ENCODE assay signal across 8 mouse cellular contexts in genomic region chr11:97699626-97700002, GRCm38 (mm10). TPM values are rescaled to one million over a fixed set of nuclear protein-coding genes. Genes with fewer than 3 reads are reported as not detected.
DNase-seq lines count a peak whose midpoint lies in the region; ATAC-seq and TF ChIP-seq lines count a peak whose summit lies in the region.

No protein-coding gene starts in this region.

- DNase-seq in brain, embryonic 14.5 days (ENCODE audit: low read depth): peak; percentile 99
- DNase-seq in forebrain, embryonic 14.5 days (ENCODE audit: low spot score): peak; percentile 98
- peak; percentile 90 to 91 for DNase-seq in heart, postnatal 10 days
- DNase-seq in layer of hippocampus, adult 18-20 months (ENCODE audit: low spot score in 2 of 2): peak; percentile 67 to 83
- DNase-seq in lung, adult 2 months: peak; percentile 85
- peak; percentile 83 for DNase-seq in ovary, postnatal 36 days (ENCODE audit: low spot score)

- peak overlapping the region; percentile 97 for H3K9ac ChIP-seq in ES-Bruce4 (ENCODE audit: low read depth, poor library complexity, severe bottlenecking)
- peak overlapping the region; percentile 97 for H3K9ac ChIP-seq in forebrain, embryonic 14.5 days (ENCODE audit: low read length)

- no peak for TF ChIP-seq CTCF in ES-Bruce4 (IDR thresholded peaks at IDR 0.05; ENCODE audit: low read depth, low read length)
- TF ChIP-seq CTCF in brain, embryonic 14.5 days (IDR thresholded peaks at IDR 0.05; ENCODE audit: borderline replicate concordance, extremely low read depth, insufficient read depth, insufficient read length): no peak
- TF ChIP-seq CTCF in lung, adult 2 months (IDR thresholded peaks at IDR 0.05; ENCODE audit: insufficient read depth, low read length): no peak

- peaks cover 6% of the 10 kb centered on the region for H3K4me1 ChIP-seq in ES-Bruce4 (ENCODE audit: control insufficient read depth, insufficient read depth, low read length)
- H3K4me1 ChIP-seq in forebrain, embryonic 14.5 days (ENCODE audit: control insufficient read depth, insufficient read depth, low read length): peaks cover 52% of the 10 kb centered on the region
- peaks cover 14% of the 10 kb centered on the region for H3K4me1 ChIP-seq in lung, adult 2 months (ENCODE audit: control insufficient read depth, insufficient read depth, low read length)

- H3K4me2 ChIP-seq in forebrain, embryonic 14.5 days (ENCODE audit: low read length): peak overlapping the region; percentile 85

- H3K36me3 ChIP-seq in ES-Bruce4 (ENCODE audit: control insufficient read depth, insufficient read depth, low read length, poor library complexity, severe bottlenecking): no peaks in the 10 kb centered on the region
- H3K36me3 ChIP-seq in forebrain, embryonic 14.5 days (ENCODE audit: control insufficient read depth, insufficient read depth, low read length): no peaks in the 10 kb centered on the region

- H3K27ac ChIP-seq in ES-Bruce4 (ENCODE audit: insufficient read depth, low read length): peak overlapping the region; percentile 89
- H3K27ac ChIP-seq in forebrain, embryonic 14.5 days (ENCODE audit: low read depth, low read length): peak overlapping the region; percentile 99

- no peaks in the 10 kb centered on the region for H3K9me3 ChIP-seq in ES-Bruce4 (replicated peaks; ENCODE audit: control insufficient read depth, insufficient read depth, low read length, poor library complexity, severe bottlenecking)
- no peaks in the 10 kb centered on the region for H3K9me3 ChIP-seq in forebrain, embryonic 14.5 days (replicated peaks; ENCODE audit: control insufficient read depth, low read length)

- 2% methylated on average over 5 of the region's 9 CpGs for WGBS in forebrain, embryonic 14.5 days
- 0% methylated on average over 6 of the region's 9 CpGs for WGBS in lung, adult 2 months

- ATAC-seq in forebrain, embryonic 14.5 days: peak; percentile 40
- no peak for ATAC-seq in activated CD4-positive, CD25-positive, alpha-beta regulatory T cell, adult 4 months

- TF ChIP-seq EP300 in ES-Bruce4 (IDR thresholded peaks at IDR 0.05; ENCODE audit: insufficient read depth, low read depth, low read length): peak; percentile 42; the same call in 1 of the 2 replicates

- intact Hi-C loops in heart, postnatal 10 days (cut with DNase I): loop anchor here (5.0 kb wide), 2 partner anchors 37 to 183 kb away; partner anchors contain the start of genes Fbxo47 and Mllt6

- TF ChIP-seq POLR2A in ES-Bruce4 (IDR thresholded peaks at IDR 0.05; ENCODE audit: insufficient read depth, low read length): peak; percentile 97
- peak; percentile 65; the same call in 1 of the 2 replicates for TF ChIP-seq POLR2A in brain, embryonic 14.5 days (IDR thresholded peaks at IDR 0.05; ENCODE audit: borderline replicate concordance, extremely low read depth, insufficient read depth, insufficient read length, poor library complexity, severe bottlenecking)
- peak; percentile 93; the same call in 1 of the 2 replicates for TF ChIP-seq POLR2A in lung, adult 2 months (IDR thresholded peaks at IDR 0.05; ENCODE audit: borderline replicate concordance, extremely low read depth, low read depth, low read length)

- no peaks in the 10 kb centered on the region for H3K27me3 ChIP-seq in ES-Bruce4 (ENCODE audit: control insufficient read depth, insufficient read depth, low read length, poor library complexity, severe bottlenecking)
- no peaks in the 10 kb centered on the region for H3K27me3 ChIP-seq in forebrain, embryonic 14.5 days (replicated peaks; ENCODE audit: control insufficient read depth, insufficient read depth, low read length)

- H3K4me3 ChIP-seq in ES-Bruce4 (ENCODE audit: low read depth, low read length): peak overlapping the region; percentile 90
- H3K4me3 ChIP-seq in forebrain, embryonic 14.5 days (ENCODE audit: low read depth, low read length): peak overlapping the region; percentile 79
- peak overlapping the region; percentile 68 for H3K4me3 ChIP-seq in lung, adult 2 months (replicated peaks; ENCODE audit: extremely low read depth, low read depth, low read length)

RNA-seq across cellular contexts. Expression of gene Pcgf2, which starts 0.7 kb away (rescaled TPM):
- polyA plus RNA-seq in ES-Bruce4 (2011; ENCODE audit: insufficient read depth, insufficient read length, low read depth, missing spikeins): 74.6 and 84.0 TPM in 2 replicates
- 175 and 188 TPM in 2 replicates for polyA plus RNA-seq in brain, embryonic 14.5 days (2012; rRNA removed)
- polyA plus RNA-seq in forebrain, embryonic 14.5 days (2014; fragmentation: Nextera tagmentation; extraction: Ambion mirVana): 17.6 and 21.9 TPM in 2 replicates
- total RNA-seq in heart, postnatal 10 days (2021): 10 to 100 TPM; 21.4 to 21.7 TPM
- 10 to 100 TPM; 21.7 to 24.6 TPM for total RNA-seq in layer of hippocampus, adult 18-20 months (2021)
- 65.9 and 81.9 TPM in 2 replicates for polyA plus RNA-seq in lung, adult 2 months (2012; rRNA removed)
- 1 to 10 TPM; 3.1 to 4.7 TPM for polyA plus RNA-seq in activated CD4-positive, CD25-positive, alpha-beta regulatory T cell, adult 4 months (2017; shearing (Covaris generic))

RNA-seq across cellular contexts. Expression of gene Psmb3, which starts 3.6 kb away (rescaled TPM):
- polyA plus RNA-seq in ES-Bruce4 (2011; ENCODE audit: insufficient read depth, insufficient read length, low read depth, missing spikeins): 296 and 332 TPM in 2 replicates
- polyA plus RNA-seq in brain, embryonic 14.5 days (2012; rRNA removed): 356 and 525 TPM in 2 replicates
- 530 and 674 TPM in 2 replicates for polyA plus RNA-seq in forebrain, embryonic 14.5 days (2014; fragmentation: Nextera tagmentation; extraction: Ambion mirVana)
- total RNA-seq in heart, postnatal 10 days (2021): 100 to 1,000 TPM; 184 to 186 TPM
- 100 to 1,000 TPM; 124 to 128 TPM for total RNA-seq in layer of hippocampus, adult 18-20 months (2021)
- 214 and 264 TPM in 2 replicates for polyA plus RNA-seq in lung, adult 2 months (2012; rRNA removed)
- 100 to 1,000 TPM; 422 to 486 TPM for polyA plus RNA-seq in activated CD4-positive, CD25-positive, alpha-beta regulatory T cell, adult 4 months (2017; shearing (Covaris generic))

RNA-seq across cellular contexts. Expression of gene Cisd3, which starts 14.0 kb away (rescaled TPM):
- 62.3 and 77.2 TPM in 2 replicates for polyA plus RNA-seq in ES-Bruce4 (2011; ENCODE audit: insufficient read depth, insufficient read length, low read depth, missing spikeins)
- 13.1 and 13.5 TPM in 2 replicates for polyA plus RNA-seq in brain, embryonic 14.5 days (2012; rRNA removed)
- 17.3 and 19.5 TPM in 2 replicates for polyA plus RNA-seq in forebrain, embryonic 14.5 days (2014; fragmentation: Nextera tagmentation; extraction: Ambion mirVana)
- 100 to 1,000 TPM; 120 TPM for total RNA-seq in heart, postnatal 10 days (2021)
- total RNA-seq in layer of hippocampus, adult 18-20 months (2021): 10 to 100 TPM; 51.3 to 52.0 TPM
- 26.4 and 34.0 TPM in 2 replicates for polyA plus RNA-seq in lung, adult 2 months (2012; rRNA removed)
- 10 to 100 TPM; 91.3 to 99.5 TPM for polyA plus RNA-seq in activated CD4-positive, CD25-positive, alpha-beta regulatory T cell, adult 4 months (2017; shearing (Covaris generic))

RNA-seq across cellular contexts. Expression of gene Mllt6, which starts 36.4 kb away (rescaled TPM):
- 23.7 and 25.2 TPM in 2 replicates for polyA plus RNA-seq in ES-Bruce4 (2011; ENCODE audit: insufficient read depth, insufficient read length, low read depth, missing spikeins)
- polyA plus RNA-seq in brain, embryonic 14.5 days (2012; rRNA removed): 40.8 and 49.6 TPM in 2 replicates
- 5.0 and 5.9 TPM in 2 replicates for polyA plus RNA-seq in forebrain, embryonic 14.5 days (2014; fragmentation: Nextera tagmentation; extraction: Ambion mirVana)
- 10 to 100 TPM; 55.8 to 61.7 TPM for total RNA-seq in heart, postnatal 10 days (2021)
- 100 to 1,000 TPM; 122 to 137 TPM for total RNA-seq in layer of hippocampus, adult 18-20 months (2021)
- polyA plus RNA-seq in lung, adult 2 months (2012; rRNA removed): 65.9 and 79.6 TPM in 2 replicates
- polyA plus RNA-seq in activated CD4-positive, CD25-positive, alpha-beta regulatory T cell, adult 4 months (2017; shearing (Covaris generic)): 10 to 100 TPM; 13.9 to 15.2 TPM

RNA-seq across cellular contexts. Expression of gene Pip4k2b, which starts 44.9 kb away (rescaled TPM):
- 35.0 and 36.6 TPM in 2 replicates for polyA plus RNA-seq in ES-Bruce4 (2011; ENCODE audit: insufficient read depth, insufficient read length, low read depth, missing spikeins)
- polyA plus RNA-seq in brain, embryonic 14.5 days (2012; rRNA removed): 68.5 and 92.5 TPM in 2 replicates
- 6.0 and 6.9 TPM in 2 replicates for polyA plus RNA-seq in forebrain, embryonic 14.5 days (2014; fragmentation: Nextera tagmentation; extraction: Ambion mirVana)
- 10 to 100 TPM; 19.4 to 26.7 TPM for total RNA-seq in heart, postnatal 10 days (2021)
- total RNA-seq in layer of hippocampus, adult 18-20 months (2021): 100 to 1,000 TPM; 114 to 115 TPM
- 11.9 and 14.6 TPM in 2 replicates for polyA plus RNA-seq in lung, adult 2 months (2012; rRNA removed)
- polyA plus RNA-seq in activated CD4-positive, CD25-positive, alpha-beta regulatory T cell, adult 4 months (2017; shearing (Covaris generic)): 1 to 10 TPM; 2.0 to 2.3 TPM
